Mouse (Mus musculus): ENCODE measurements around the gene Ifngr2. TPM values are rescaled to one million over a fixed set of nuclear protein-coding genes. Genes with fewer than 3 reads are reported as not detected.
"Not testable (repeated sequence)": the region's sequence is repeated elsewhere in the genome, so short reads cannot be mapped to it uniquely, and the experiment has no call there.

Gene Ifngr2
- polyA plus RNA-seq, 1 experiment = 11.4 TPM

DNA sequence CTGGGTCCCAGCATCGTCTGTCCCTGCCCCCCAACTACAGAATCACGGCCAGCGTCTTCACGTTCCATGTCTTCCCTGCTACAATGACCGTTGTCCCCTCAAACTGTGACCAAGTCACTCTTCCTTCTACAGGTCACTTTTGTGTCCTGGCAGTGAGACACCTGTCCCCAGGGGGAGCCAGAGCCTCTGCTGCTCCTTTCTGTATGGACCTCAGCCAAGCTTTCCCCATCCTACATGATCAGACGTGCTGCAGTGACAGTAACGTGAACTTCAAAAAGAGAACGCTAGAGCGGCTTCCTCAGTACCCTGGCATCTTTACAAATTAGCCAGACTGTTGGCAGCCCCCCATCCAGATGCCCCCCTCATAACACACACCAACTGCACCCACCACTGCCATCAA lies 18.3 kb upstream of the Ifngr2 start:
- Histone ChIP-seq H3K4me1 (ENCODE audit: control insufficient read depth, insufficient read depth, low read length) (peaks cover 3% of the 10 kb centered on the region; the same call in 1 of the 2 replicates), H3K27ac (ENCODE audit: control insufficient read depth, insufficient read depth, low read depth, low read length) (no peak overlapping the region), H3K27me3 (ENCODE audit: control insufficient read depth, insufficient read depth, low read length) (no peaks in the 10 kb centered on the region), H3K36me3 (ENCODE audit: control insufficient read depth, insufficient read depth, low read length) (no peaks in the 10 kb centered on the region), H3K4me3 (ENCODE audit: control insufficient read depth, low read depth, low read length) (no peak overlapping the region)
- TF ChIP-seq POLR2A (IDR thresholded peaks at IDR 0.05; ENCODE audit: control insufficient read depth, low read depth, low read length) = no peak
- no peak for TF ChIP-seq CTCF (IDR thresholded peaks at IDR 0.05; ENCODE audit: control insufficient read depth, insufficient read depth, insufficient replicate concordance, low read depth, low read length)

DNA sequence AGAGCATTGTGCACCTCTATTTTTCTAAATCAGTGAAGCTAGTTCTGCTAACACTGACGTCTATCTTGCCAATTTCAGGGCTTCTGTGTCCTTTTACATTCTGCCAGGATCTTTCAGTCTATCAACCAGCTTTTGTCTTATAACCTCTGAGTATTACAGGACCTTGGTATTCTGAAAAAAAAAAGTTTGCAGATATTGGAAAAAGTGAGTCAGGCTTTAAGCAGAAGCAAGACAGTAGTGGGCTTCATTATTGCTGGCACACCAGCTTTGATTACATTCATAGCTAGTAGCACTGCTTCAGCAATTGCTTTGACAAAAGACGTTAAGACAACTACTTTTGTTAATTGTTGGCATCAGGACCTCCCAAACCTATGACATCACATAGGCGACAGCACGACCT lies 16.0 kb upstream of the Ifngr2 start:
- H3K27me3 ChIP-seq (ENCODE audit: control insufficient read depth, insufficient read depth, low read length); H3K36me3 ChIP-seq (ENCODE audit: control insufficient read depth, insufficient read depth, low read length); H3K4me1 ChIP-seq (ENCODE audit: control insufficient read depth, insufficient read depth, low read length); H3K4me3 ChIP-seq (ENCODE audit: control insufficient read depth, low read depth, low read length); H3K27ac ChIP-seq (ENCODE audit: control insufficient read depth, insufficient read depth, low read depth, low read length): not testable (repeated sequence)

DNA sequence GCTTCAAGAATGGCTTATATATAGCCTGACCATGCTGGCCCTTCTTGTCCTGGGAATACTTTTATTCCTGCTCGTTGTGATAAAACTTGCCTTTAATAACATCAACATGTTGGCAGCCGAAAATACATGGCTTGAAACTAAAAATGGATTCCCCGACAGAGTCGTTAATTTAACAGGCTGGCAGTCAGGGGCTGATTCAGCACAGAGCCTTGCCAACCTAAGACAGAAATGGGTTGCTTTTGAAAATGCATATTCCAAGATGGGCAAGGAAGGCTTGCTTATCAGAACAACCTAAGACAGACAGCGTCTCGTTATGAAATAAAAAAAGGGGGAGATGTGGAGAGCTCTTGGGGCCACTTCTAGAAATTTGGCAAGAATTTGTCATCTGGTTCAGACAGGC lies 15.0 kb upstream of the Ifngr2 start:
- Histone ChIP-seq H3K4me3 (ENCODE audit: control insufficient read depth, low read depth, low read length) (no peak overlapping the region), H3K27ac (ENCODE audit: control insufficient read depth, insufficient read depth, low read depth, low read length) (no peak overlapping the region), H3K36me3 (ENCODE audit: control insufficient read depth, insufficient read depth, low read length) (no peaks in the 10 kb centered on the region), H3K4me1 (ENCODE audit: control insufficient read depth, insufficient read depth, low read length) (no peaks in the 10 kb centered on the region), H3K27me3 (ENCODE audit: control insufficient read depth, insufficient read depth, low read length) (no peaks in the 10 kb centered on the region)
- TF ChIP-seq POLR2A (IDR thresholded peaks at IDR 0.05; ENCODE audit: control insufficient read depth, low read depth, low read length) = no peak
- TF ChIP-seq CTCF (IDR thresholded peaks at IDR 0.05; ENCODE audit: control insufficient read depth, insufficient read depth, insufficient replicate concordance, low read depth, low read length) = no peak

DNA sequence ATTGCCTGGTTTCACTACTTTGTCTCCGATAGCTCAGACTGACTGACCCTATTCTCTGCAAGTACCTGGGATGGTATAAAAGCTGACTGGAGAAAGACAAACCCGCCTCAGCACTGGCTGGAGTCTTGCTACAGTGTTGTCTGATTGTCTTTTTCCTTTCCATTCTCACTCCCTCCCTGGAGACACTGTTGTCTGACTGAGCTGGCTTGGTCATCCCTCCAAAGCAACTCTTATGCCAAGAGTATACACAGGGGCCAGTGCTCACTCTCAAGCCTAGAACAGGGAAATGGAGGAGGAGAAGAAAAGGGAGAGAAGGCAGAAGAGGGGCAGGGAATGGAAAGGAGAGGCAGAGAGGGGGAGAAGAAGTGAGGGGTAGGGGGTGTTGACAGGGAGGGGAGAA lies 14.4 kb upstream of the Ifngr2 start:
- no peaks in the 10 kb centered on the region for H3K36me3 ChIP-seq (ENCODE audit: control insufficient read depth, insufficient read depth, low read length)
- no peaks in the 10 kb centered on the region for H3K4me1 ChIP-seq (ENCODE audit: control insufficient read depth, insufficient read depth, low read length)
- H3K27ac ChIP-seq (ENCODE audit: control insufficient read depth, insufficient read depth, low read depth, low read length) = no peak overlapping the region
- no peak overlapping the region for H3K4me3 ChIP-seq (ENCODE audit: control insufficient read depth, low read depth, low read length)
- H3K27me3 ChIP-seq (ENCODE audit: control insufficient read depth, insufficient read depth, low read length) = no peaks in the 10 kb centered on the region
- TF ChIP-seq CTCF (IDR thresholded peaks at IDR 0.05; ENCODE audit: control insufficient read depth, insufficient read depth, insufficient replicate concordance, low read depth, low read length) (no peak), POLR2A (IDR thresholded peaks at IDR 0.05; ENCODE audit: control insufficient read depth, low read depth, low read length) (no peak)

DNA sequence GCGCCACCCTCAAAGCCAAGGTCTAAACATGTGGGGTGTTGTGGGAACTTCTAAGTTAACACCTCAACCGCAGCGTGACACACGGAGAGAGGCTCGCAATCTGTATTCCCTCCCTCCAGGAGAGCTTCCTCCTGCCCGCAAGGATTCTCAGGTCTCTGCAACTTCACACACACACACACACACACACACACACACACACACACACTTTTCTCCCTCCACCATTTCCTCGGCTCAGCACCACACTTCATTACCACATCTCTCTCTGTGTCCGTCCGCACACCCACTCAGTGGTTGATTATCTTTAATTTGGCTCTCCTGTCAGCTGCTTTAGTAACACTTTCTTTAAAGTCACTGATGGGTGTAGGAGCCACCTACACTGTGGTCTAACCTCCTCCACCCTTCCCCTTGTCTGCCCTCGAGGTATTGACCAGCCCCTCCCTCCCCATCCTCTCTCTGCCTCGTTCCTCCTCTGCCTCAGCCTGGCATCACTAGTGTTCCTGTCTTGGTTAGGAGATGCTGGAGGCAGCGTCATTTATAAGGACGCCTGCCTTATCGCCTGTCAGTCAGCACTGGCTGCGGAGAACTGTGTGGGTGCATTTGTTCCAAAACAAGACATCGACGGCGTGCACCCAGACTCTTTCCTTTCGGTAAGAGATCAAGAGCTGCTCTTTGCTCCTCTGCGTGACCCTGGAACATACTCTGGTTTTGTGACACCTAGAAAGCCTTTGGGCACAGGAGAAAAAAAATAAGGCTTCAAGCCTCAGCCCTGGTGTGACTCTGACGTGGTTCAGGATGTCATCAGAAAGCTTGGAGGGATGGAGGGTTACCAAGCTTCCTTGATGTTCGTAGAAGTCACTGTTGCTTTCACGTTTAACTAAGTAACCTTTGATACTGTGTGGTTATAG lies 13.5 kb upstream of the Ifngr2 start:
- Histone ChIP-seq H3K27ac (ENCODE audit: control insufficient read depth, insufficient read depth, low read depth, low read length) (no peak overlapping the region), H3K4me3 (ENCODE audit: control insufficient read depth, low read depth, low read length) (no peak overlapping the region), H3K27me3 (ENCODE audit: control insufficient read depth, insufficient read depth, low read length) (no peaks in the 10 kb centered on the region), H3K4me1 (ENCODE audit: control insufficient read depth, insufficient read depth, low read length) (no peaks in the 10 kb centered on the region), H3K36me3 (ENCODE audit: control insufficient read depth, insufficient read depth, low read length) (no peaks in the 10 kb centered on the region)
- TF ChIP-seq POLR2A (IDR thresholded peaks at IDR 0.05; ENCODE audit: control insufficient read depth, low read depth, low read length) = no peak
- TF ChIP-seq CTCF (IDR thresholded peaks at IDR 0.05; ENCODE audit: control insufficient read depth, insufficient read depth, insufficient replicate concordance, low read depth, low read length) = no peak

DNA sequence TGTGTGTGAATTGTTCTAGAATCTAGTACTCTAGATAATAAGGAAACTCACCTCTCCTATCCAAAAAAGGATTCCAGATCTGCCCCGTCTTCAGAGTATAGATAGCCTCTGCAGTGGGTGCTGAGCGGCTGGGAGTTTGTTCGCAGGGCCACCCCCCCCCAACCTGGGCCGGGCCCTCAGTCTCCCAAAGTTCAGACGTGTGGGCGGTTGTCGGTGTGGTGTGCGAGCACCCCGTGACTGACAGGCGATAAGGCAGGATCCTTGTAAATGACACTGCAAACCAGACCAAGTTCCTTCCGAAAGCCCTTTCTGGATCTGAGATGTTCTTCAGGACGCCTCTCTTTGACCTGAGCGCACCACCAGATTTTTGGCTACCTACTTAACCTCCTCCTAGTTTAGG lies 12.4 kb upstream of the Ifngr2 start:
- no peak overlapping the region for H3K27ac ChIP-seq (ENCODE audit: control insufficient read depth, insufficient read depth, low read depth, low read length)
- H3K4me3 ChIP-seq (ENCODE audit: control insufficient read depth, low read depth, low read length) = no peak overlapping the region
- TF ChIP-seq POLR2A (IDR thresholded peaks at IDR 0.05; ENCODE audit: control insufficient read depth, low read depth, low read length) = no peak
- H3K27me3 ChIP-seq (ENCODE audit: control insufficient read depth, insufficient read depth, low read length) = no peaks in the 10 kb centered on the region
- H3K4me1 ChIP-seq (ENCODE audit: control insufficient read depth, insufficient read depth, low read length) = no peaks in the 10 kb centered on the region
- H3K36me3 ChIP-seq (ENCODE audit: control insufficient read depth, insufficient read depth, low read length) = no peaks in the 10 kb centered on the region

DNA sequence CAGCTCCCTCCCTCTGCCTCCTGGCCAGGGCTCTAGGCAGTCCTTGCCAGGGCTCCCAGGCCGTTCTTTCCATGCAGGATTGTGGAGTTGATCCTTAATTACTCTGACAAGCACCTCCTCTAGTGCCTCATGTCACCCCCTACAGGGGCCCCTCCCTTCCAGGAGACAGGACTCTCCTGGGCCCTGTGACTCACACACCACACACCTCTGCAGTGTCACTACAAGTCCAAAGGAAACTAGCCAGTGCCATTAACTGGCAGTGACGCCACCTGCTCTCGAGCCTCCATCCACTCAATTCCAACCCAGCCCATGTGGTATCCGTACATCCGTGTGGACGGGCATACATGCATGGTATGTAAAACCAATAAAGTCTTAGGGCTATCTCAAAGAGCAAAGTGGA lies 12.0 kb upstream of the Ifngr2 start:
- TF ChIP-seq POLR2A (IDR thresholded peaks at IDR 0.05; ENCODE audit: control insufficient read depth, low read depth, low read length) = no peak
- TF ChIP-seq CTCF (IDR thresholded peaks at IDR 0.05; ENCODE audit: control insufficient read depth, insufficient read depth, insufficient replicate concordance, low read depth, low read length) = no peak
- Histone ChIP-seq H3K36me3 (ENCODE audit: control insufficient read depth, insufficient read depth, low read length) (no peaks in the 10 kb centered on the region), H3K4me1 (ENCODE audit: control insufficient read depth, insufficient read depth, low read length) (no peaks in the 10 kb centered on the region), H3K27me3 (ENCODE audit: control insufficient read depth, insufficient read depth, low read length) (no peaks in the 10 kb centered on the region), H3K4me3 (ENCODE audit: control insufficient read depth, low read depth, low read length) (no peak overlapping the region), H3K27ac (ENCODE audit: control insufficient read depth, insufficient read depth, low read depth, low read length) (no peak overlapping the region)

DNA sequence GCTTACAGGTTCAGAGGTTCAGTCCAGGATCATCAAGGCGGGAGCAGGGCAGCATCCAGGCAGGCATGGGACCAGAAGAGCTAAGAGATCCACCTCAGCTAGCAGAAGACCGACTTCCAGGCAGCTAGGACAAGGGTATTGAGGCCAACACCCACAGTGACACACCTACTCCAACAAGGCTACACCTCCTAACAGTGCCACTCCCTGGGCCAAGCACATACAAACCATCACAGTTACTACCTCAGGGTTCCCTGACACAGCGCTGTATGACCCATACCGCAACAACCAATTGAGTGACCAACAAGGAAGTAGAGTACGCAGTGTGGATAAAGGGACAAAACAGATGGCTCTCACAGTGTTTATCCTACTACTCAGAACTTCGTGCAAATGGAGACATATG lies 10.5 kb upstream of the Ifngr2 start:
- no peak overlapping the region for H3K4me3 ChIP-seq (ENCODE audit: control insufficient read depth, low read depth, low read length)

More for the DNA sequence above, 10.5 kb upstream of the Ifngr2 start:
- no peaks in the 10 kb centered on the region for H3K36me3 ChIP-seq (ENCODE audit: control insufficient read depth, insufficient read depth, low read length)
- no peak overlapping the region for H3K27ac ChIP-seq (ENCODE audit: control insufficient read depth, insufficient read depth, low read depth, low read length)
- H3K27me3 ChIP-seq (ENCODE audit: control insufficient read depth, insufficient read depth, low read length) = no peaks in the 10 kb centered on the region
- no peak for TF ChIP-seq POLR2A (IDR thresholded peaks at IDR 0.05; ENCODE audit: control insufficient read depth, low read depth, low read length)
- no peak for TF ChIP-seq CTCF (IDR thresholded peaks at IDR 0.05; ENCODE audit: control insufficient read depth, insufficient read depth, insufficient replicate concordance, low read depth, low read length)
- H3K4me1 ChIP-seq (ENCODE audit: control insufficient read depth, insufficient read depth, low read length) = no peaks in the 10 kb centered on the region; the same call in 1 of the 2 replicates

Data from testis, adult 2 months (tissue).